Mouse (Mus musculus): Measurements from ENCODE around the gene Msrb3.

DNA sequence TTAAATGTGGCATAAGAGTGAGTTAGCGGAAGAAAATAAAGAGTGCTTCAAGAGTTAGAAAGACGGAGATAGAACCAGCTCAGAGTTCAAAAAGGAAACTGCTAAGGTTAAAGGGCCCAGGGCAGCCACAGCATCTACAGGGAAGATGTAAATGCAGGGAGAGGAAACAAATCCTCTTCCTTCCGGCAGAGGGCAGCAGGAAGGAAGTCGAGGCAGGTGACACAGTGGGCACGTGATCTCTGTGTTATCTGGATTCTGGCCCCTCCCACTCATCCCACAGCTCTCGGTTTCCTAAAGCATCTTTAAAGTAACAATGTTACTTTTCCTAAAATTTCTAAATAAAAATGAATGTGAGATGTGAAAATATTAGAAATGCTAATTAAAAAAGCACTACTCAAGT lies 99.4 kb downstream of the Msrb3 start:
- no peak for TF ChIP-seq CTCF (IDR thresholded peaks at IDR 0.05; ENCODE audit: low read depth)
- TF ChIP-seq EP300 (IDR thresholded peaks at IDR 0.05; ENCODE audit: low read depth) = no peak
